Mouse (Mus musculus) cerebellum, adult 18-20 months (tissue): Measurements from ENCODE around the gene Pibf1.
A peak's percentile ranks its signal among the peaks of the same experiment; 100 is the strongest.

Source experiments
- DNase-seq, 2 experiments: peaks; one replicate each; pipeline ENCODE4 v3.0.0; 2021

Gene Pibf1

DNA sequence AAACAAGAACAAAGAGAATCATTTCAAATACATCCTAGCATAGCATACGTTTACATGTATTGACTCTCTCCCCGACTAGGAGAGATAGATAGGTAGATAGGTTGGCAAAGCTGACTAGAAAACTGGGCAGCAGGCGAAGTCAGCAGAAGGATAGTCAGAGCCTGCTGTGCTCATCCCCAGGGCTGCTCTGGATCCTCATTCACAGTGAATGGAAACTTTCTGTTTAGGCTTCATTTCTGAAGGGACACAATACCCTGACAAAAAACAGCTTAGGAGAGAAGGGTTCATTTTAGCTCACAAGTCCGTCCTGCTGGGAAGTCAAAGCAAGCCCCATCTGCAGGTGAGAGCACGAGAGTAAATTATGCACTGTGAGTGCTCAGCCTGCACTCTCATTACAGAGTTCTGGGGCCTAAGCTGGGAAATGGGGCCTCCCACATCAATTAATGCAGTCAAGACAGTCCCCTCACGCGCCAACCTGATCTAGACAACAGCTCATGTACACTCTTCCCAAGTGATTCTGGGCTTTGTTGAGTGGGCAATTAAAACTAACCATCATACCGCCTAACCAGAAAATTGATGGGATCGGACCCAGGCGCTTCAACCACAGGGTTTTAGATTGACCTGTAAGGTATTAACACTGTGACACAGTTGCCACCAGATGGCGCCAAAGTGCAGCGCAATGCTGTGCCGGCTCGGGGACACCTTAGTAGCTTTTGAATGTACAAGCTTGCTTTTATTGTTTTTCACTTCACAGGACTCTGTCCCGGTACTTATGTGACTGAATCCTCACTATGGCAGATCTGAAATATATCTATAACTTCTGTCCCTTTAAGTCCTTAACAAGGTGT lies 42.8 kb downstream of the Pibf1 start:
- peak; percentile 81 to 87 for DNase-seq

GRCm38 (mm10) chr14:99146841-99147240 lies 47.6 kb downstream of the Pibf1 start:
- no peak for DNase-seq

- no peak for DNase-seq
Observed at GRCm38 (mm10) chr14:99152683-99153082, 53.5 kb downstream of the Pibf1 start.

GRCm38 (mm10) chr14:99159940-99160339 lies 60.7 kb downstream of the Pibf1 start:
- no peak for DNase-seq

GRCm38 (mm10) chr14:99163051-99163450 lies 63.8 kb downstream of the Pibf1 start:
- DNase-seq, result no peak

GRCm38 (mm10) chr14:99174138-99174745 lies 75.0 kb downstream of the Pibf1 start:
- DNase-seq, result no peak

- DNase-seq, result no peak
Observed at GRCm38 (mm10) chr14:99176559-99176958, 77.3 kb downstream of the Pibf1 start.

- DNase-seq, result peak; percentile 7 to 28
Observed at GRCm38 (mm10) chr14:99190153-99190790, 91.0 kb downstream of the Pibf1 start.

- DNase-seq, result no peak
Observed at GRCm38 (mm10) chr14:99205865-99206264, 106.6 kb downstream of the Pibf1 start.

DNA sequence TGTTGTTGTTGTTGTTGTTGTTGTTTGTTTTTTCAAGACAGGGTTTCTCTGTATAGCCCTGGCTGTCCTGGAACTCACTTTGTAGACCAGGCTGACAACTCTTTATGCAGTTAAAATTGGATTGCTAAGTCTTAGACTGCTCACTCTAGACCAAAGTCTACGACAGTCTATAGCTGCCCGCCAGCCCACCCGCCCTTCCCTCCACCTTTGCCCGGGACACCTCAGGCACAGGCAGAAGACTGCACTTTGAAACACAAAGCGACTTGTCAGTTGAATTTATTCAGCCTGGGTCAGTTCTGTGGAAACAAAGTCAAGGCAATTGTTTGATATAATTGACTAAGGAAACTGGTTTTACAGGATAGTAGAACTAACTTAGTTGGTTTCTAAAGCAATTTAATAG lies 107.4 kb downstream of the Pibf1 start:
- DNase-seq, result no peak

DNA sequence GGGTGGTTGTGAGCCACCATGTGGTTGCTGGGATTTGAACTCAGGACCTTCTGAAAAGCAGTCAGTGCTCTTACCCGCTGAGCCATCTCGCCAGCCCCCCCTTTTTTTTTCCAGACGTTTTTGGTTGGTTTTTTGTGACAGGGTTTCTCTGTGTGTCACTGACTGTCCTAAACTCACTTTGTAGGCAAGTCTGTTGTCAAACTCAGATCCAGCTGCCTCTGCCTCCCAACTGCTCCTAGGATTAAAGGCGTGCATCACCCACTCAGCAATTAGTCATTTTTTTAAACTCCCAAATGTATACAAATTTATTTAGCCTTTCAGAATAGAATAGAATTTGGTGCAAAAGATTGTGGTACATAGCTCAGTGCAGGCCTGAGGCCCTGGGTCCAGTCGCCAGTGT lies 111.2 kb downstream of the Pibf1 start:
- DNase-seq, result no peak

- no peak for DNase-seq
Observed at GRCm38 (mm10) chr14:99218396-99219012, 119.3 kb downstream of the Pibf1 start.

GRCm38 (mm10) chr14:99219757-99220171 lies 120.5 kb downstream of the Pibf1 start:
- no peak for DNase-seq

- no peak for DNase-seq
Observed at GRCm38 (mm10) chr14:99225929-99226328, 126.7 kb downstream of the Pibf1 start.

DNA sequence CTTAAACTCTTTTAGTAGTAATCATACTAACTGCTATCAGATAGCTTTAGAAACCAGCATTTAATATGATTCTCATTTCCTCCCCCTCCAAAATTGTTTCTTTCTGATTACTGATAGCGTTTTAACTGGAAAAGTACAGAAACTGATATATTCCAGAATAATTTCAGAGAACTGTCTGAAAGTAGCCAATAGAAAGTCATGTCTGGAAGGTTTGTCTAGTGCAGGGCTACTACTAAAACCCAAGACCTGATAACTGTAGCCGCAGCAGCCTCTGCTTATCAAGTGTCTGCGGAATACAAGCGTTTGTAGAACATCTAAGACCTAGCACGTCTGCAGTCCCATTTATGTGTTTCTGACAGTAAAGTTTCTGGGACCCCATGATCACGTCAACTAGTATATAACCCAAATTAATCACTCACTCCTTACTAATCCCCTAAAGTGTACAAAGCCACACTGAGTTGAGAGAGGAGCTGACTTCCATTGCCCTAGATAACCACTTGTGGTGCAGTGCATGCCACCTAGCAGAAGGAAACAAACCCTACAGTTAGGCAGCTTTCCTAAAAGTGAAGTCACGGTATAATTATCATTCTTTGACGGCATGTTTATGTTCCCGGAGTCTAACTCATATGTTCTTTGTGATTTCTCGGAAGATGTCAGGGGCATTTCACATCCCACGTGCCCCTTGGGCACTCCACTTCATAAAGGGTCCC lies 130.0 kb downstream of the Pibf1 start:
- no peak for DNase-seq

GRCm38 (mm10) chr14:99233056-99233455 lies 133.8 kb downstream of the Pibf1 start:
- DNase-seq, result no peak

DNA sequence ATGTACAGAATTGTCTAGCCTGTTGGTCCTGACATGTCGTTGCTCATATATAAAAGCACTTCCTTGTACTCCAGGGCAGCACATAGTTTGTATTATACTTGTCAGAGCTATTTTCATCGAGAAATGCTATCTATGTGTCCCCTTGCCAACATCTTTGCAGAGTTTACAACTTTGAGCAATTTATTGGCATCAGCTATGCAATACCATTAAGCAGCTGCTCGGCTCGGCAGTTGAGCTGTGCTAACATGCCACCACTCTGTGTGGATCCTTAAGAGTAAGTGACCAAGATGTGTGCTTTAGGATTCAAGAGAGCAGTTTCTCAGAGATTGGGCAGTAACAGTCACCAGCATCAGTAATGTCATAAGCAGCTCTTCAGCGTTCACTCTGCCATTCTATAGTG lies 137.9 kb downstream of the Pibf1 start:
- DNase-seq, result no peak

DNA sequence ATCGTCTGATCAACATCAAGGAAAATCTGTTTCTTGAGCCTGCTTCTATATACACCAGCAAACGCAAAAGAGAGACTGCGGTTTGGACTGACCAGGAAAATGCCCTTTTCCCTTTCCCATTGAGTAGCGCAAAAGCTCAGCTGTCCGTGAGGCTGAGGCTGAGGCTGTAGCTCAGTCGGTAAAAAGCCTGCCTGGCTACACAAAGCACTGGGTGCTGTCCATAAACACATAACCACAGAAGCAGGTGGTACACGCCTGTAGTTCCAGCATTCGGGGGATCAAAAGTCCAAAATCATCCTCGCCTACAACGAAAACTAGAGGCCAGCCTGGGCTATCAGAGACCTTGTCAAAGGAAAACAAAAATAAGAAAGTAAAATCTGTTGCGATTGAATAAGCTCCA lies 141.3 kb downstream of the Pibf1 start:
- no peak for DNase-seq

DNA sequence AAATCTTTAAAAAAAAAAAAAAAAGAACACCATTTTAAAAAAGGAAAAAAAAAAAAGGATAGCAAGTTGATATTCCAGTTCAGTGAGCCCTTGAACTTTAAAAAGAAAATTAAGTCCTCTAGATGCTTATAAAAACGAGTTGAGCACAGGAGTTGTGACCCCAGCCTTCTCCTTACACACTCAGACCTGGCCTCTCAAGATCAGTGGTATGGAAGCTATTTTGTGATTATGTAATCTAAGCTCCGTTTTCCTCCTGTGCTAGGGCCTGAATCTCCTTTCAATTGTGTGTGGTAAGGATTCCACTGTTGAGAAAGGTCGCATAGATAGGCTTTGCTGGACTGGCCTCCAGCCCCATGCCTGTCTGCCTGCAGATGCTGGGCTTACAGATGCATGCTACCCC lies 145.3 kb downstream of the Pibf1 start:
- no peak for DNase-seq

- no peak for DNase-seq
Observed at GRCm38 (mm10) chr14:99262026-99262425, 162.8 kb downstream of the Pibf1 start.

- no peak for DNase-seq
Observed at GRCm38 (mm10) chr14:99263816-99264215, 164.6 kb downstream of the Pibf1 start.

DNA sequence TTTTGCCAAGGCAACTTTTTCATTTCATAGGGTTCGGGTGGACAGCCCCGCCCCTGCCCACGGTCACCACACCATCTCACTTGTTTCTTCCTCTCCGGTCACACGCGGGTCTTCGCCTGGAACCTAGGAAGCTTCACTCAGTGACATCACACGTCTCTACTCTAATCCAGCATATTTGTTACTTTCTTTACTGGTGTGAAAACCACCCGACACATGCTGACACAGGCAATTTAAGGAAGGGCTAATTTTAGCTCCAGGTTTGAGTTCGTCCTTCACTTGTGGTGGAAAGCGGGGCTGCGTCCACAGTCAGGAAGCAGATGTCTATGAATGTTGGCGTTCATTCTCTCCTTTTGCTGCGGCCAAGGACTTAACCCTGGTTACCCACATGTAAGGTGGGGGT lies 166.6 kb downstream of the Pibf1 start:
- DNase-seq, result no peak

DNA sequence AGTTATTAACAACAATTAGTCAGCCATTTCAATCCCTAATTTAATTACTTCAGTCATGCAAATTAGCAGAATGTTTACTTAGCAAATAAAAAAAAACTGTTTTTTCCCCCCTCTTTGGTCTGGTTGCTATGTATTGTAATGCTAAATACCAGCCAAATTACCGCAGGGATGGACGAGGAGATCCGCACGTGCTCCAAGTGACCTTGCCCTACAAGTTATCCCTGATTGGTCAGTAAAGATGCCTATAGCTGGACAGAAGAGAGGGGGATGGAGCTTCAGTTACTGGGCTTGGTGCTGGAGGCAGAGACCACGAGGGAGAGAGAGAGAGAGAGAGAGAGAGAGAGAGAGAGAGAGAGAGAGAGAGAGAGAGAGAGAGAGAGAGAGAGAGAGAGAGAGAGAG lies 167.5 kb downstream of the Pibf1 start:
- DNase-seq, result no peak
